Mouse (Mus musculus): ENCODE measurements around the gene 4930430F08Rik.
"Not testable (repeated sequence)": the region's sequence is repeated elsewhere in the genome, so short reads cannot be mapped to it uniquely, and the experiment has no call there.

Gene 4930430F08Rik

GRCm38 (mm10) chr10:100590323-100590722 lies at the start of gene 4930430F08Rik, which contains the start of gene 1700017N19Rik:
Gene 4930430F08Rik, minus strand, starts transcription at chr10:100590423.
Gene 1700017N19Rik, plus strand, starts transcription at chr10:100590484.
- no peak for DNase-seq (ENCODE audit: low spot score)

- peak; percentile 22 for DNase-seq (ENCODE audit: low spot score)
Measured at GRCm38 (mm10) chr10:100629762-100630438, 39.7 kb upstream of the 4930430F08Rik start.

- DNase-seq (ENCODE audit: low spot score) = no peak
Measured at GRCm38 (mm10) chr10:100622494-100622893, 32.3 kb upstream of the 4930430F08Rik start.

- DNase-seq (ENCODE audit: low spot score) = no peak
Measured at GRCm38 (mm10) chr10:100620040-100620439, 29.8 kb upstream of the 4930430F08Rik start.

GRCm38 (mm10) chr10:100619474-100619873 lies 29.3 kb upstream of the 4930430F08Rik start:
- DNase-seq (ENCODE audit: low spot score) = no peak

- peak; percentile 8 for DNase-seq (ENCODE audit: low spot score)
Measured at GRCm38 (mm10) chr10:100617233-100617903, 27.1 kb upstream of the 4930430F08Rik start.

GRCm38 (mm10) chr10:100604254-100604653 lies 14.0 kb upstream of the 4930430F08Rik start:
- no peak for DNase-seq (ENCODE audit: low spot score)

- DNase-seq (ENCODE audit: low spot score) = no peak
Measured at GRCm38 (mm10) chr10:100603511-100603910, 13.3 kb upstream of the 4930430F08Rik start.

- DNase-seq (ENCODE audit: low spot score) = no peak
Measured at GRCm38 (mm10) chr10:100598339-100598738, 8.1 kb upstream of the 4930430F08Rik start.

GRCm38 (mm10) chr10:100588932-100589388 lies 1.3 kb downstream of the 4930430F08Rik start:
- peak; percentile 85 for DNase-seq (ENCODE audit: low spot score)

GRCm38 (mm10) chr10:100588524-100588923 lies 1.7 kb downstream of the 4930430F08Rik start:
- no peak for DNase-seq (ENCODE audit: low spot score)

- DNase-seq (ENCODE audit: low spot score) = no peak
Measured at GRCm38 (mm10) chr10:100584178-100584577, 6.0 kb downstream of the 4930430F08Rik start.

GRCm38 (mm10) chr10:100575294-100575693 lies 14.9 kb downstream of the 4930430F08Rik start:
- no peak for DNase-seq (ENCODE audit: low spot score)

GRCm38 (mm10) chr10:100574505-100575149 lies 15.6 kb downstream of the 4930430F08Rik start:
- no peak for DNase-seq (ENCODE audit: low spot score)

GRCm38 (mm10) chr10:100571707-100572106 lies 18.5 kb downstream of the 4930430F08Rik start:
- DNase-seq (ENCODE audit: low spot score) = no peak

GRCm38 (mm10) chr10:100564112-100564511 lies 26.1 kb downstream of the 4930430F08Rik start:
- no peak for DNase-seq (ENCODE audit: low spot score)

GRCm38 (mm10) chr10:100560194-100560883 lies 29.9 kb downstream of the 4930430F08Rik start:
- DNase-seq (ENCODE audit: low spot score) = not testable (repeated sequence)

- DNase-seq (ENCODE audit: low spot score) = no peak
Measured at GRCm38 (mm10) chr10:100556566-100557175, 33.6 kb downstream of the 4930430F08Rik start.

- no peak for DNase-seq (ENCODE audit: low spot score)
Measured at GRCm38 (mm10) chr10:100524499-100525390, 65.5 kb downstream of the 4930430F08Rik start.

- no peak for DNase-seq (ENCODE audit: low spot score)
Measured at GRCm38 (mm10) chr10:100522330-100522729, 67.9 kb downstream of the 4930430F08Rik start.
